Comparison of ENCODE assay signal across 20 mouse cellular contexts in the genomic region with DNA sequence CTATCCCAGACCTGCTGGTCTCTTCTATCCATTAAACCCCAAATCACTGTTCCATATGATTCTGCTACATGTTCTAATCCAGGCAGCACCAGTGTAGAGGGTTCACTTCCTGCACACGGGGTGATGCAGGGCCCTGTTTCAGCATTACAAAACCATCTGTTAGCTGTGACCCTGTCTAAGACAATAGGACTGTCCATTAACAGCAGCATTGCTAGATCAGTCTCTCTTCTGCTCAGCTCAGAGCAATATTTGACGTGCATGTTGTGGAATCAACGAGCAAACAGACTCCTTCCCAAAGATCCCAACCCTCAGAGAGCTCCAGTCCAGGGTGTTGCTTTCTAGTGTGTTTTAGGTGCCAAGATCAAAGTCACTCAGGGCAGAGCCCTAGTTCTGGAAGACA. TPM values are rescaled to one million over a fixed set of nuclear protein-coding genes. Genes with fewer than 3 reads are reported as not detected.
DNase-seq lines count a peak whose midpoint lies in the region; ATAC-seq and TF ChIP-seq lines count a peak whose summit lies in the region.
"Had no signal": no experiment of that assay in that cellular context is flagged by ENCODE, and none has a peak within 500 bp of the region (broad histone marks: within the 10 kb centered on the region; RNA-seq: fewer than 3 reads in every experiment).

No protein-coding gene starts in this region.

- peak overlapping the region; percentile 19; the same call in 1 of the 2 replicates for H3K9ac ChIP-seq in heart, embryonic 13.5 days
- H3K9ac ChIP-seq in kidney, embryonic 15.5 days: no peak overlapping the region
- no peak overlapping the region for H3K9ac ChIP-seq in lung, postnatal 0 days (replicated peaks; ENCODE audit: low read depth)
- H3K9ac ChIP-seq: forebrain, embryonic 12.5 days; limb, embryonic 15.5 days; midbrain, embryonic 12.5 days had no signal

- ATAC-seq in heart, embryonic 13.5 days (ENCODE audit: extremely low read depth, insufficient number of reproducible peaks, low FRiP score, low TSS enrichment): no peak
- ATAC-seq in kidney, embryonic 15.5 days (replicated peaks; ENCODE audit: low FRiP score): no peak
- ATAC-seq in lung, postnatal 0 days: no peak
- ATAC-seq in megakaryocyte, adult 5-6 weeks (ENCODE audit: poor library complexity, severe bottlenecking): 0 out of 2 replicates have a peak, but pooled peaks have one; percentile 6
- ATAC-seq: inflammation-experienced regulatory T-cells, adult 6 months had no signal

- no peaks in the 10 kb centered on the region for H3K27me3 ChIP-seq in heart, embryonic 13.5 days (replicated peaks)
- H3K27me3 ChIP-seq in kidney, embryonic 15.5 days: no peaks in the 10 kb centered on the region
- no peaks in the 10 kb centered on the region for H3K27me3 ChIP-seq in lung, postnatal 0 days (replicated peaks; ENCODE audit: insufficient read depth, low read length)
- H3K27me3 ChIP-seq: limb, embryonic 15.5 days; midbrain, embryonic 12.5 days had no signal

- no peaks in the 10 kb centered on the region for H3K9me3 ChIP-seq in heart, embryonic 13.5 days
- H3K9me3 ChIP-seq in kidney, embryonic 15.5 days (replicated peaks): no peaks in the 10 kb centered on the region
- H3K9me3 ChIP-seq in lung, postnatal 0 days (ENCODE audit: low read length): no peaks in the 10 kb centered on the region
- H3K9me3 ChIP-seq: forebrain, embryonic 12.5 days; G1E; limb, embryonic 15.5 days; midbrain, embryonic 12.5 days had no signal

- TF ChIP-seq EP300 in lung, postnatal 0 days (IDR thresholded peaks at IDR 0.05): no peak

- no peaks in the 10 kb centered on the region for H3K36me3 ChIP-seq in heart, embryonic 13.5 days
- no peaks in the 10 kb centered on the region for H3K36me3 ChIP-seq in kidney, embryonic 15.5 days
- H3K36me3 ChIP-seq in lung, postnatal 0 days (ENCODE audit: insufficient read depth, low read length): no peaks in the 10 kb centered on the region
- H3K36me3 ChIP-seq: forebrain, embryonic 12.5 days; G1E; limb, embryonic 15.5 days; midbrain, embryonic 12.5 days had no signal

- intact Hi-C loops in heart, postnatal 14 days (cut with DNase I): loop anchor here (2.0 kb wide), 1 partner anchor 47 kb away; no protein-coding TSS in a partner anchor

- peaks cover 36% of the 10 kb centered on the region for H3K4me1 ChIP-seq in heart, embryonic 13.5 days
- H3K4me1 ChIP-seq in kidney, embryonic 15.5 days: peaks cover 28% of the 10 kb centered on the region
- no peaks in the 10 kb centered on the region; the same call in 1 of the 2 replicates for H3K4me1 ChIP-seq in lung, postnatal 0 days (ENCODE audit: insufficient read depth, low read depth, low read length)
- H3K4me1 ChIP-seq: forebrain, embryonic 12.5 days; midbrain, embryonic 12.5 days had no signal

- peak overlapping the region; percentile 71 for H3K27ac ChIP-seq in heart, embryonic 13.5 days (replicated peaks)
- peak overlapping the region; percentile 68 for H3K27ac ChIP-seq in kidney, embryonic 15.5 days
- peak overlapping the region; percentile 82 for H3K27ac ChIP-seq in lung, postnatal 0 days (ENCODE audit: low read length)
- H3K27ac ChIP-seq: forebrain, embryonic 12.5 days; midbrain, embryonic 12.5 days had no signal

- 69% methylated on average over 3 of the region's 3 CpGs for WGBS in heart, embryonic 13.5 days
- 75% methylated on average over 3 of the region's 3 CpGs for whole genome bisulfite sequencing in kidney, embryonic 15.5 days
- 55% methylated on average over 3 of the region's 3 CpGs for WGBS in lung, postnatal 0 days

- H3K4me3 ChIP-seq in heart, embryonic 13.5 days: no peak overlapping the region
- H3K4me3 ChIP-seq in kidney, embryonic 15.5 days (replicated peaks): no peak overlapping the region
- H3K4me3 ChIP-seq in lung, postnatal 0 days (ENCODE audit: low read depth, low read length): no peak overlapping the region
- H3K4me3 ChIP-seq: forebrain, embryonic 12.5 days; limb, embryonic 15.5 days; midbrain, embryonic 12.5 days; myocyte had no signal

- no peak for TF ChIP-seq CTCF in lung, postnatal 0 days (IDR thresholded peaks at IDR 0.05)

- H3K4me2 ChIP-seq in heart, embryonic 13.5 days: no peak overlapping the region
- H3K4me2 ChIP-seq in kidney, embryonic 15.5 days: 0 out of 2 replicates have a peak overlapping the region, but pooled peaks have one; percentile 5
- H3K4me2 ChIP-seq in lung, postnatal 0 days (replicated peaks; ENCODE audit: low read depth, low read length): 0 out of 2 replicates have a peak overlapping the region, but pooled peaks have one; percentile 19
- H3K4me2 ChIP-seq: forebrain, embryonic 12.5 days; limb, embryonic 15.5 days; midbrain, embryonic 12.5 days had no signal

- no peak for DNase-seq in heart, postnatal 14 days
- no peak for DNase-seq in kidney, postnatal 4 days
- DNase-seq in lung, postnatal 0 days (ENCODE audit: low spot score): no peak
- DNase-seq in lung, postnatal 36 days: no peak
- DNase-seq in right cerebral cortex, postnatal 10 days (ENCODE audit: low spot score in 2 of 2): no peak
- DNase-seq: adrenal gland, adult 2 months; cerebellum, adult 8-10 months; lung, postnatal 14 days; right cerebral cortex, postnatal 14 days; thymus, postnatal 4 days had no signal

RNA-seq across cellular contexts. Expression of gene Zfp366, which starts 5.0 kb away (rescaled TPM):
- 0.25 and 0.31 TPM in 2 replicates for polyA plus RNA-seq in heart, embryonic 13.5 days (2015; fragmentation: Nextera tagmentation; extraction: Ambion mirVana)
- 10 to 100 TPM; 19.7 to 21.2 TPM for total RNA-seq in heart, postnatal 14 days (2021)
- polyA plus RNA-seq in kidney, embryonic 15.5 days (2015; fragmentation: Nextera tagmentation; extraction: Ambion mirVana): 0.99 and 1.1 TPM in 2 replicates
- polyA plus RNA-seq in lung, postnatal 0 days (2015; fragmentation: Nextera tagmentation; extraction: Ambion mirVana): 1.6 and 2.0 TPM in 2 replicates
- 0.21 and 0.69 TPM in 2 replicates for total RNA-seq in megakaryocyte, adult 5-6 weeks (2015)
- 0.04 and 0.08 TPM in 2 replicates for total RNA-seq in megakaryocyte, adult 5-6 weeks (2017)
- total RNA-seq: granulocyte monocyte progenitor cell, adult 5-6 weeks had no signal
- polyA plus RNA-seq: G1E had no signal
